Mouse (Mus musculus) neural tube, embryonic 12.5 days (tissue): ENCODE results near the gene Wfikkn1. TPM values are rescaled to one million over a fixed set of nuclear protein-coding genes. Genes with fewer than 3 reads are reported as not detected.

Experiments used
- ATAC-seq: fragments of 200-750 bp; cut with Nextera tagmentation; 2 replicates; pipeline ENCODE4 v1.8.0; 2017; ENCODE audit warnings: low read depth, mild to moderate bottlenecking, moderate TSS enrichment, moderate library complexity; ENCODE audit not compliant: low FRiP score
- H3K27ac ChIP-seq: fragments of 300-500 bp; sonication (generic); 2 replicates; pipeline ENCODE4 v1.5.1; 2016
- H3K27me3 ChIP-seq: fragments of 300-500 bp; sonication (generic); replicated peaks from 2 replicates; pipeline ENCODE4 v1.6.1; 2016; ENCODE audit warnings: mild to moderate bottlenecking
- H3K36me3 ChIP-seq: fragments of 300-500 bp; sonication (generic); 2 replicates; pipeline ENCODE4 v1.6.1; 2016; ENCODE audit warnings: mild to moderate bottlenecking
- H3K4me1 ChIP-seq: fragments of 300-500 bp; sonication (generic); 2 replicates; pipeline ENCODE4 v1.6.1; 2016
- H3K4me2 ChIP-seq: fragments of 300-500 bp; sonication (generic); replicated peaks from 2 replicates; pipeline ENCODE4 v1.6.1; 2016; ENCODE audit warnings: mild to moderate bottlenecking
- H3K4me3 ChIP-seq: fragments of 300-500 bp; sonication (generic); 2 replicates; pipeline ENCODE4 v1.5.1; 2016
- H3K9ac ChIP-seq: fragments of 300-500 bp; sonication (generic); 2 replicates; pipeline ENCODE4 v1.6.1; 2016; ENCODE audit warnings: mild to moderate bottlenecking
- H3K9me3 ChIP-seq: fragments of 300-500 bp; sonication (generic); 2 replicates; pipeline ENCODE4 v1.6.1; 2016; ENCODE audit warnings: mild to moderate bottlenecking
- WGBS: fragments of 180-500 bp; shearing (Covaris S2); methylation state at CpG from one replicate; pipeline ENCODE4 v1.1.7; 2016; 5-methylcytosine and 5-hydroxymethylcytosine counted together
- polyA plus RNA-seq: library from polyadenylated mRNA; unstranded; fragments of >200 nt; fragmentation: Nextera tagmentation; extraction: Ambion mirVana; gene quantifications from 2 replicates; pipeline ENCODE4 v1.2.1, GENCODE M21; 2016

The Wfikkn1 gene
- polyA plus RNA-seq, 1 experiment from 2014 or later: 0.86 TPM

GRCm38 (mm10) chr17:25863681-25864080 lies 17.0 kb downstream of the Wfikkn1 start:
- WGBS: 91% methylated on average over 6 of the region's 6 CpGs
- no peak for ATAC-seq

DNA sequence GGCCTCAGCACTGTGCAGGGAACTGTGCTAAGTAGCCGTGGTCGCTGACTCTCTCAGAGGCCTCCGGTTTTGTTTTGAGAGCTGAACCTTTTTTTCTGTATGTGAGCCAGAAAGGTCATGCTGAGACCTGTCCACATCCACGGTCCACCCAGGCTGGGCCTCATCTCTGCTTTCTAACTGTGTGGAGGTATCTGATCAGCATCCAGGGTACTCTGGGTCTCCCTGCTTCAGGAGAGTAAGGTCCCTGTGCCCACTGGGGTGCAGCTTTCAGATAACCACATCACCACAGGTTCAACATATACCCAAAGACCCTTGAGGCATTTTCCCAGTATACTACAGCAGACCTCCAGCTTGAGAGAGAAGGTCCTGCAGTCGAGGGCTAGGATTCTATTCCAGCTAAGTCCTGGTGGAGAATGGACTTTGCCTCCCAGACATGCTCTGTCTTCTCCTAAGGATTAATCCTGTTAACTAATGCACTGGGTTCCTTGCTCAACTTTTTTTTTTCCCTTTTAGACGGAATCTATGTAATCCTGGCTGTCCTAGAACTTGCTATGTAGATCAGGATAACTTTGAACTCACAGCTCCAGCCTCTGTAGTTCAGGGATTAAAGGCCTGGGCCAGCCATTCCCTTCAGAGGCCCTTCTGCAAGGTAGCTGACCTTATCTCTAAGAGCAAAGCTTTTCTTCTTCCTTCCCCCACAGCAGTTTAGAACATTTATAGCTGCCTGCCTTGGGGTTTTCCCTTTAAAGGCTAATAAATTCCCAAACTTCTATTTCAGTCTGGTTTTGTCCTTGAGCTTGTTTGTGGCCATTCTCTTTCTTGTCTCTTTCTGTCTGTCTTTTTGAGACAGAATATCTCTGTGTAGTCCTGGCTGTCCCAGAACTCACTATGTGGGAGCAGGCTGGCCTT lies 18.7 kb downstream of the Wfikkn1 start:
- WGBS: 13% methylated on average over 6 of the region's 6 CpGs
- H3K27ac ChIP-seq: peak overlapping the region; percentile 50; the same call in 1 of the 2 replicates
- peaks cover 29% of the 10 kb centered on the region for H3K4me1 ChIP-seq
- peak overlapping the region; percentile 58 for H3K4me3 ChIP-seq
- peak; percentile 32; the same call in 1 of the 2 replicates for ATAC-seq
- no peaks in the 10 kb centered on the region for H3K36me3 ChIP-seq
- no peaks in the 10 kb centered on the region for H3K9me3 ChIP-seq
- H3K27me3 ChIP-seq: no peaks in the 10 kb centered on the region
- peak overlapping the region; percentile 87 for H3K9ac ChIP-seq
- peak overlapping the region; percentile 86 for H3K4me2 ChIP-seq

More at GRCm38 (mm10) chr17:25863681-25864080, 17.0 kb downstream of the Wfikkn1 start:
- Histone ChIP-seq H3K4me3 (no peak overlapping the region), H3K9ac (no peak overlapping the region), H3K4me2 (no peak overlapping the region), H3K4me1 (peaks cover 39% of the 10 kb centered on the region), H3K36me3 (no peaks in the 10 kb centered on the region), H3K27ac (no peak overlapping the region), H3K9me3 (no peaks in the 10 kb centered on the region), H3K27me3 (no peaks in the 10 kb centered on the region)

DNA sequence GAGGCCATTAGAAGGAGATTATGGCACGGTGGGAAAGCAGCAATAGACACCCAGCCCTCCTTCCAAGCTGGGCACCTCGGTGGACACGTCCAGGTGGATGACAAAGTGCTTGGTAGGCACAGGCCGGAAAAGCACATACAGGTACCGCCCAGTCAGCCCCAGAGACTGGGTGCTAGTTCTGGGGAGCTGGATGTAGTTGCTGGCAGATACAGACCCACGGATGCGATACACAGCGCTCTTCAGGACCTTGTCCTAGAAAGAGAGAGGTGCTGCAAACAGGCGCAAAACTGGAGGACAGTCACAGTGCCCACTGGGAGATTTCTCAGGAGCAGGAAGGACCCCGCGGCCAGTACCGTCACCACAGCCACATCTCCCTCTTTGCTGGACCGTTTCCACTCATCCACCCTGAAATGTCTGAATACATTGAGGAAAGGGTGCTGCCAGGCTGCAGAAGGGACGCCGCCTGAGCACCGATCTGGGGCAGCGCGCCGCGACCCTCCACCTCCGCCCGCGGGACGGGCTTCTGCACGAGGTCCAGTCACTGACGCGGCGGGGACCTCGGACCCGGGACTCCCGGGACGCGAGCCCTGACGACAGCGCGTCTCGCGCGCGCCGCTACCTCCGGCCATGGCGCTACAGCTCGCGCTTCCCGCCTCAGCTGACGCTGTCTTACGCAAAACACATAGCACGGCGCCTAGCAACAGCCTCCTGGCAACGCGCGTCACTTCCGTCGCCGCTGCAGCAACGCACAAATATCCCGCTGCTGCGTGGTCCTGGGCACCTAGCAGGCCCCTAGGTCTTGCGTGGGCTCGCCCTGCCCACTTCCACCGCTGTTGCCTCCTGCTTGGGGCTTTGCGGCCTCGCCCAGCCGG lies 19.6 kb downstream of the Wfikkn1 start, which contains the start of gene Wdr90:
Gene Wdr90 (minus strand): TSS at position 670 of the 872 bp plus-strand sequence.
- H3K27ac ChIP-seq: peak within 1 kb of the TSS; percentile 50; the same call in 1 of the 2 replicates
- H3K36me3 ChIP-seq: no peaks in the 10 kb centered on the region
- H3K9me3 ChIP-seq: no peaks in the 10 kb centered on the region
- peaks cover 29% of the 10 kb centered on the region for H3K4me1 ChIP-seq
- 3% methylated on average over 65 of the region's 65 CpGs for WGBS
- ATAC-seq: peak; percentile 95
- peak within 1 kb of the TSS; percentile 86 for H3K4me2 ChIP-seq
- H3K9ac ChIP-seq: peak within 1 kb of the TSS; percentile 87
- H3K27me3 ChIP-seq: no peaks in the 10 kb centered on the region
- peak within 1 kb of the TSS; percentile 58 for H3K4me3 ChIP-seq

DNA sequence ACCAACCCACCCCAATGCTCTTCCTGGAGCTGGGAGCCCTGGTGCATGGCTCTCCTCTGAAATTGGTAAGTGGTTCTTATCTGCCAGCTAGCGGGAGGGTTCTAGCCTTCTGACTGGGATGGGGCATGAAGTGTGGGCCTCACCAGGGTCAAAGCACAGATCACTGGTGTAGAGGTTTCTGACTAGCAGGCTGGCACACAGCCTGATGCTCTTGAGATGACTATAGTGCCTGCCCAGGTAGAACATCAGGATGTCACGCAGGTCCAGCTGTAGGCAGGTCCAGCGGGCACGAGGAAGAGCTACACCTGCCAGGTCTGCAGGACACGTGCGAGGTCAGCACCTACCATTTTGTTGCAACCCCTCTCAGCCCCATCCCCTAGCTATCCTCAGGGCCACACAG lies 20.4 kb downstream of the Wfikkn1 start:
- peak overlapping the region; percentile 86 for H3K4me2 ChIP-seq
- 0 out of 2 replicates have a peak overlapping the region, but pooled peaks have one; percentile 58 for H3K4me3 ChIP-seq
- no peaks in the 10 kb centered on the region for H3K9me3 ChIP-seq
- peaks cover 29% of the 10 kb centered on the region for H3K4me1 ChIP-seq
- no peaks in the 10 kb centered on the region for H3K27me3 ChIP-seq
- ATAC-seq: no peak
- WGBS: 95% methylated on average over 6 of the region's 6 CpGs
- H3K9ac ChIP-seq: peak overlapping the region; percentile 87
- peaks cover 3% of the 10 kb centered on the region; the same call in 1 of the 2 replicates for H3K36me3 ChIP-seq
- no peak overlapping the region for H3K27ac ChIP-seq

DNA sequence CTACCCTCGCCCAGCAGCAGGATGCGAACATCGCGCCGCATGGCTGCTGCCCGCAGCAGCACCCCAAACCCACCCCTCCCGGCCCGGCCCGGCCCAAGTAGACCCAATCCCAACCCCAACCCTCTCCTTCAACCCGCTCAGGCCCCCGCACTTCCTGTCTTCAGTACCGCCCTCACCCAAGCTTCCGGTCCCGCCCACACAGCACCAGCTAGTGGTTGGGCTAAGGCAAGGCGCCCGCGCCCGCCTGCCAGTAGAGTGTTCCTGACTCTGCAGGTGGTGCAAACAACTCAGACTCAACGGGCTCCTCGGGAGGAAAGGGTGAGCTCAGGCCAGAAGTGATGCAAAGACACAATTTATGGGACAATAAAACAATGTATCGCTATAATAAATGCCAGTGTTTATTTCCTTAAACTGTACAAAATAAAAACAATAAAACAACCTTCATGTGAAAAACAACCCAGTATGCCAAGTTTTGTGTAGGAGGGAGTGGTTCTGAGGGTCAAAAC lies 36.2 kb downstream of the Wfikkn1 start, which contains the start of gene Rhot2:
Gene Rhot2 (minus strand): TSS at position 456 of the 506 bp plus-strand sequence.
- peak; percentile 90 for ATAC-seq
- no peaks in the 10 kb centered on the region for H3K27me3 ChIP-seq
- WGBS: under 1% methylated on average over 21 of the region's 21 CpGs
- peaks cover 55% of the 10 kb centered on the region for H3K36me3 ChIP-seq
- no peaks in the 10 kb centered on the region for H3K9me3 ChIP-seq
- peaks cover 10% of the 10 kb centered on the region for H3K4me1 ChIP-seq
- H3K27ac ChIP-seq: no peak within 1 kb of the TSS
- H3K4me3 ChIP-seq: peak within 1 kb of the TSS; percentile 92
- peak within 1 kb of the TSS; percentile 83 for H3K9ac ChIP-seq
- peak within 1 kb of the TSS; percentile 88 for H3K4me2 ChIP-seq

GRCm38 (mm10) chr17:25843636-25844395 lies 36.8 kb downstream of the Wfikkn1 start:
- Histone ChIP-seq H3K4me1 (peaks cover 10% of the 10 kb centered on the region), H3K27ac (no peak overlapping the region), H3K4me2 (peak overlapping the region; percentile 88), H3K4me3 (peak overlapping the region; percentile 92), H3K9me3 (no peaks in the 10 kb centered on the region), H3K27me3 (no peaks in the 10 kb centered on the region), H3K36me3 (peaks cover 59% of the 10 kb centered on the region), H3K9ac (peak overlapping the region; percentile 83)
- ATAC-seq: peak; percentile 2; the same call in 1 of the 2 replicates
- 6% methylated on average over 38 of the region's 38 CpGs for WGBS

GRCm38 (mm10) chr17:25843122-25843521 lies 37.5 kb downstream of the Wfikkn1 start:
- Histone ChIP-seq H3K4me2 (peak overlapping the region; percentile 88), H3K36me3 (peaks cover 55% of the 10 kb centered on the region), H3K9me3 (no peaks in the 10 kb centered on the region), H3K27me3 (no peaks in the 10 kb centered on the region), H3K4me1 (peaks cover 13% of the 10 kb centered on the region), H3K4me3 (peak overlapping the region; percentile 92), H3K9ac (peak overlapping the region; percentile 83; the same call in 1 of the 2 replicates), H3K27ac (no peak overlapping the region)
- 96% methylated on average over 4 of the region's 4 CpGs for WGBS
- ATAC-seq: no peak

- Histone ChIP-seq H3K9ac (no peak overlapping the region), H3K27me3 (no peaks in the 10 kb centered on the region), H3K9me3 (no peaks in the 10 kb centered on the region), H3K4me1 (peaks cover 19% of the 10 kb centered on the region), H3K36me3 (peaks cover 53% of the 10 kb centered on the region), H3K27ac (no peak overlapping the region), H3K4me2 (no peak overlapping the region), H3K4me3 (no peak overlapping the region)
- 89% methylated on average over 3 of the region's 3 CpGs for WGBS
- no peak for ATAC-seq
Observed at GRCm38 (mm10) chr17:25842509-25842908, 38.1 kb downstream of the Wfikkn1 start.

GRCm38 (mm10) chr17:25841117-25841880 lies 39.4 kb downstream of the Wfikkn1 start, which contains the start of gene Gm20683:
TSS of gene Gm20683 (minus strand) at chr17:25841763.
- Histone ChIP-seq H3K9me3 (no peaks in the 10 kb centered on the region), H3K36me3 (peaks cover 48% of the 10 kb centered on the region), H3K9ac (no peak within 1 kb of the TSS), H3K27ac (no peak within 1 kb of the TSS), H3K4me1 (peaks cover 31% of the 10 kb centered on the region), H3K4me3 (no peak within 1 kb of the TSS), H3K27me3 (no peaks in the 10 kb centered on the region), H3K4me2 (no peak within 1 kb of the TSS)
- WGBS: 94% methylated on average over 22 of the region's 22 CpGs
- no peak for ATAC-seq

- no peaks in the 10 kb centered on the region for H3K9me3 ChIP-seq
- no peak for ATAC-seq
- no peak overlapping the region for H3K9ac ChIP-seq
- no peak overlapping the region for H3K4me2 ChIP-seq
- H3K4me1 ChIP-seq: peaks cover 39% of the 10 kb centered on the region
- no peak overlapping the region for H3K27ac ChIP-seq
- H3K36me3 ChIP-seq: peaks cover 44% of the 10 kb centered on the region
- H3K4me3 ChIP-seq: no peak overlapping the region
- H3K27me3 ChIP-seq: no peaks in the 10 kb centered on the region
- 96% methylated on average over 6 of the region's 6 CpGs for WGBS
Observed at GRCm38 (mm10) chr17:25840519-25840918, 40.1 kb downstream of the Wfikkn1 start.
